Mouse (Mus musculus) megakaryocyte, embryonic 14.5 days (primary cell): ENCODE measurements around the gene Bri3. TPM values are rescaled to one million over a fixed set of nuclear protein-coding genes. Genes with fewer than 3 reads are reported as not detected.

Source experiments
- H3K27me3 ChIP-seq: replicated peaks from 2 replicates; pipeline ENCODE3; 2012; ENCODE audit warnings: inconsistent platforms
- H3K36me3 ChIP-seq: replicated peaks from 2 replicates; pipeline ENCODE3; 2012; ENCODE audit warnings: low read length, inconsistent platforms, mixed read lengths
- H3K4me1 ChIP-seq: 2 replicates; pipeline ENCODE4 v1.6.1; 2012; ENCODE audit warnings: inconsistent platforms
- H3K4me3 ChIP-seq: replicated peaks from 2 replicates; pipeline ENCODE3; 2012; ENCODE audit warnings: moderate library complexity, mild to moderate bottlenecking, inconsistent platforms
- H3K9me3 ChIP-seq: 2 replicates; pipeline ENCODE4 v1.6.1; 2012; ENCODE audit warnings: inconsistent platforms
- FLI1 ChIP-seq: IDR thresholded peaks from 2 replicates; pipeline ENCODE4 v1.6.1; 2012; ENCODE audit warnings: low read length, inconsistent platforms, mixed read lengths
- GATA1 ChIP-seq: IDR thresholded peaks from 3 replicates; pipeline ENCODE4 v1.6.1; 2012; ENCODE audit warnings: mixed read lengths, low read length, inconsistent platforms, borderline replicate concordance
- polyA plus RNA-seq: library from polyadenylated mRNA; stranded (reverse); fragments of >175 nt; gene quantifications from 2 replicates; pipeline ENCODE4 v1.2.3, GENCODE M21; 2012; ENCODE audit warnings: low replicate concordance; ENCODE audit not compliant: insufficient read depth

The Bri3 gene
- polyA plus RNA-seq = 100 and 157 TPM in 2 replicates

- H3K4me3 ChIP-seq = no peak within 1 kb of the TSS
- H3K27me3 ChIP-seq = peaks cover 2% of the 10 kb centered on the region
- 0 out of 2 replicates have a peak, but pooled peaks cover 3% of the 10 kb centered on the region for H3K4me1 ChIP-seq
- no peaks in the 10 kb centered on the region for H3K36me3 ChIP-seq
- TF ChIP-seq FLI1 (no peak), GATA1 (no peak)
- H3K9me3 ChIP-seq = 0 out of 2 replicates have a peak, but pooled peaks cover 4% of the 10 kb centered on the region
Measured at GRCm38 (mm10) chr5:144243901-144244487, at the start of gene Bri3. TSS of gene Bri3 (plus strand) at chr5:144244437.

GRCm38 (mm10) chr5:144195567-144195966 lies 48.7 kb upstream of the Bri3 start:
- Histone ChIP-seq H3K36me3 (no peaks in the 10 kb centered on the region), H3K4me3 (no peak overlapping the region), H3K4me1 (peaks cover 5% of the 10 kb centered on the region), H3K27me3 (peaks cover 18% of the 10 kb centered on the region), H3K9me3 (no peaks in the 10 kb centered on the region)
- TF ChIP-seq GATA1 (no peak), FLI1 (no peak)

GRCm38 (mm10) chr5:144200616-144201015 lies 43.6 kb upstream of the Bri3 start:
- Histone ChIP-seq H3K9me3 (peaks cover 13% of the 10 kb centered on the region), H3K36me3 (peaks cover 11% of the 10 kb centered on the region), H3K4me3 (no peak overlapping the region), H3K4me1 (no peaks in the 10 kb centered on the region; the same call in 1 of the 2 replicates), H3K27me3 (peaks cover 11% of the 10 kb centered on the region)
- TF ChIP-seq GATA1 (no peak), FLI1 (no peak)

GRCm38 (mm10) chr5:144202430-144202829 lies 41.8 kb upstream of the Bri3 start:
- Histone ChIP-seq H3K36me3 (peaks cover 11% of the 10 kb centered on the region), H3K4me3 (no peak overlapping the region), H3K9me3 (peaks cover 13% of the 10 kb centered on the region), H3K27me3 (peaks cover 11% of the 10 kb centered on the region), H3K4me1 (no peaks in the 10 kb centered on the region; the same call in 1 of the 2 replicates)
- TF ChIP-seq GATA1 (no peak), FLI1 (no peak)

GRCm38 (mm10) chr5:144203398-144203959 lies 40.8 kb upstream of the Bri3 start:
- Histone ChIP-seq H3K27me3 (peaks cover 9% of the 10 kb centered on the region), H3K36me3 (peaks cover 11% of the 10 kb centered on the region), H3K9me3 (peaks cover 14% of the 10 kb centered on the region), H3K4me3 (no peak overlapping the region), H3K4me1 (no peaks in the 10 kb centered on the region; the same call in 1 of the 2 replicates)
- TF ChIP-seq FLI1 (no peak), GATA1 (no peak)

- peaks cover 19% of the 10 kb centered on the region for H3K9me3 ChIP-seq
- TF ChIP-seq GATA1 = no peak
- TF ChIP-seq FLI1 = no peak
- peaks cover 15% of the 10 kb centered on the region for H3K36me3 ChIP-seq
- no peak overlapping the region for H3K4me3 ChIP-seq
- H3K27me3 ChIP-seq = peaks cover 6% of the 10 kb centered on the region
- no peaks in the 10 kb centered on the region for H3K4me1 ChIP-seq
Measured at GRCm38 (mm10) chr5:144204303-144204702, 39.9 kb upstream of the Bri3 start.

- Histone ChIP-seq H3K9me3 (peaks cover 25% of the 10 kb centered on the region), H3K27me3 (peaks cover 6% of the 10 kb centered on the region), H3K36me3 (peaks cover 21% of the 10 kb centered on the region), H3K4me1 (no peaks in the 10 kb centered on the region), H3K4me3 (no peak overlapping the region)
- TF ChIP-seq GATA1 = no peak
- no peak for TF ChIP-seq FLI1
Measured at GRCm38 (mm10) chr5:144204911-144205310, 39.3 kb upstream of the Bri3 start.

GRCm38 (mm10) chr5:144206069-144206468 lies 38.2 kb upstream of the Bri3 start:
- TF ChIP-seq GATA1 (no peak), FLI1 (no peak)
- Histone ChIP-seq H3K4me3 (no peak overlapping the region), H3K27me3 (peaks cover 3% of the 10 kb centered on the region), H3K9me3 (peaks cover 31% of the 10 kb centered on the region), H3K4me1 (no peaks in the 10 kb centered on the region), H3K36me3 (peaks cover 28% of the 10 kb centered on the region)

- Histone ChIP-seq H3K9me3 (peaks cover 26% of the 10 kb centered on the region), H3K4me3 (no peak overlapping the region), H3K4me1 (no peaks in the 10 kb centered on the region), H3K36me3 (peaks cover 31% of the 10 kb centered on the region), H3K27me3 (peaks cover 6% of the 10 kb centered on the region)
- no peak for TF ChIP-seq FLI1
- TF ChIP-seq GATA1 = no peak
Measured at GRCm38 (mm10) chr5:144207478-144207877, 36.8 kb upstream of the Bri3 start.

- TF ChIP-seq FLI1 (no peak), GATA1 (no peak)
- no peak overlapping the region for H3K4me3 ChIP-seq
- H3K9me3 ChIP-seq = peaks cover 16% of the 10 kb centered on the region
- H3K36me3 ChIP-seq = peaks cover 18% of the 10 kb centered on the region
- H3K27me3 ChIP-seq = peaks cover 6% of the 10 kb centered on the region
- peaks cover 29% of the 10 kb centered on the region for H3K4me1 ChIP-seq
Measured at GRCm38 (mm10) chr5:144214453-144214852, 29.8 kb upstream of the Bri3 start.

- TF ChIP-seq GATA1 (no peak), FLI1 (no peak)
- Histone ChIP-seq H3K36me3 (peaks cover 6% of the 10 kb centered on the region), H3K4me3 (peak overlapping the region; percentile 47), H3K4me1 (peaks cover 36% of the 10 kb centered on the region), H3K9me3 (0 out of 2 replicates have a peak, but pooled peaks cover 5% of the 10 kb centered on the region), H3K27me3 (peaks cover 6% of the 10 kb centered on the region)
Measured at GRCm38 (mm10) chr5:144215992-144216391, 28.2 kb upstream of the Bri3 start.
